Mouse (Mus musculus) stomach, embryonic 14.5 days (tissue): ENCODE results near the gene Gm29666. TPM values are rescaled to one million over a fixed set of nuclear protein-coding genes. Genes with fewer than 3 reads are reported as not detected.

ENCODE experiments used
- microRNA-seq: library from miRNA; unstranded; fragments of <30 nt; microRNA quantifications from one replicate; pipeline ENCODE4, GENCODE M21; 2016
- polyA plus RNA-seq: library from polyadenylated mRNA; unstranded; fragments of >200 nt; fragmentation: Nextera tagmentation; extraction: Ambion mirVana; gene quantifications from 2 replicates; pipeline ENCODE4 v1.2.1, GENCODE M21; 2014

The Gm29666 gene
- polyA plus RNA-seq, 1 experiment from 2014 or later: 0.90 TPM

Small RNA genes lying within 50 kb of the gene (microRNA-seq; reads per million reads assigned to microRNA genes)
- 24.7 reads per million, percentile 30 among the genes with 10 or more reads in this experiment for gene Mir1249

Other genes with a start within 250 kb of the Gm29666 start
- 12.3 and 14.2 TPM in 2 replicates for gene Arhgap8, start 200.0 kb downstream of the Gm29666 start, polyA plus RNA-seq
- 1.8 and 2.8 TPM in 2 replicates for gene Phf21b, start 64.0 kb downstream of the Gm29666 start, polyA plus RNA-seq
- gene Nup50, start 3.4 kb upstream of the Gm29666 start, polyA plus RNA-seq: 40.5 and 44.2 TPM in 2 replicates
- 8.8 and 9.4 TPM in 2 replicates for gene 5031439G07Rik, start 68.5 kb upstream of the Gm29666 start, polyA plus RNA-seq
- 11.5 TPM in 2 replicates for gene Upk3a, start 97.1 kb upstream of the Gm29666 start, polyA plus RNA-seq
- gene Fam118a, start 108.9 kb upstream of the Gm29666 start, polyA plus RNA-seq: 30.7 and 31.8 TPM in 2 replicates
- 0.19 and 0.25 TPM in 2 replicates for gene Smc1b, start 211.9 kb upstream of the Gm29666 start, polyA plus RNA-seq
- gene Ribc2, start 212.0 kb upstream of the Gm29666 start, polyA plus RNA-seq: 0.42 and 0.49 TPM in 2 replicates